Mouse (Mus musculus) c-Kit-positive CD71-negative TER-119-negative erythroid progenitor cells, embryonic 14.5 days (primary cell): ENCODE data around the gene Rnf20.
"Not testable (repeated sequence)": the region's sequence is repeated elsewhere in the genome, so short reads cannot be mapped to it uniquely, and the experiment has no call there.

Experiments used
- DNase-seq: peaks from one replicate; pipeline ENCODE4 v3.0.0-alpha.2; 2013; ENCODE audit warnings: low read depth

The Rnf20 gene

GRCm38 (mm10) chr4:49631319-49632138, at the start of gene Rnf20:
TSS of gene Rnf20 (plus strand) at chr4:49632006.
- DNase-seq, result peak; percentile 91

- DNase-seq, result no peak
Observed at GRCm38 (mm10) chr4:49583965-49584831, 47.6 kb upstream of the Rnf20 start.

- DNase-seq, result no peak
Observed at GRCm38 (mm10) chr4:49585524-49586101, 46.2 kb upstream of the Rnf20 start.

GRCm38 (mm10) chr4:49586811-49587210, 45.0 kb upstream of the Rnf20 start:
- DNase-seq, result no peak

- no peak for DNase-seq
Observed at GRCm38 (mm10) chr4:49590152-49590551, 41.7 kb upstream of the Rnf20 start.

GRCm38 (mm10) chr4:49596846-49597182, 35.0 kb upstream of the Rnf20 start:
- no peak for DNase-seq

- DNase-seq, result peak; percentile 45
Observed at GRCm38 (mm10) chr4:49597183-49598100, 34.4 kb upstream of the Rnf20 start, which contains the start of gene Tmem246. TSS of gene Tmem246 (minus strand) at chr4:49597876.

- no peak for DNase-seq
Observed at GRCm38 (mm10) chr4:49603161-49603560, 28.6 kb upstream of the Rnf20 start.

GRCm38 (mm10) chr4:49604016-49604546, 27.7 kb upstream of the Rnf20 start:
- DNase-seq, result no peak

GRCm38 (mm10) chr4:49604616-49605015, 27.2 kb upstream of the Rnf20 start:
- DNase-seq, result no peak

GRCm38 (mm10) chr4:49605459-49605858, 26.3 kb upstream of the Rnf20 start:
- DNase-seq, result no peak

- DNase-seq, result no peak
Observed at GRCm38 (mm10) chr4:49616924-49617323, 14.9 kb upstream of the Rnf20 start.

- not testable (repeated sequence) for DNase-seq
Observed at GRCm38 (mm10) chr4:49619861-49620260, 11.9 kb upstream of the Rnf20 start.

- no peak for DNase-seq
Observed at GRCm38 (mm10) chr4:49622272-49622671, 9.5 kb upstream of the Rnf20 start.

- no peak for DNase-seq
Observed at GRCm38 (mm10) chr4:49623916-49624315, 7.9 kb upstream of the Rnf20 start.

- DNase-seq, result not testable (repeated sequence)
Observed at GRCm38 (mm10) chr4:49624969-49625368, 6.8 kb upstream of the Rnf20 start.

- DNase-seq, result peak; percentile 82
Observed at GRCm38 (mm10) chr4:49626973-49627372, 4.8 kb upstream of the Rnf20 start.

GRCm38 (mm10) chr4:49628941-49629340, 2.9 kb upstream of the Rnf20 start:
- DNase-seq, result no peak

GRCm38 (mm10) chr4:49632139-49632481, 304 bp downstream of the Rnf20 start:
- DNase-seq, result no peak

GRCm38 (mm10) chr4:49637821-49638220, 6.0 kb downstream of the Rnf20 start:
- DNase-seq, result no peak

- no peak for DNase-seq
Observed at GRCm38 (mm10) chr4:49639913-49640312, 8.1 kb downstream of the Rnf20 start.
